Comparison of ENCODE assay signal across 26 mouse cellular contexts in the genomic region with DNA sequence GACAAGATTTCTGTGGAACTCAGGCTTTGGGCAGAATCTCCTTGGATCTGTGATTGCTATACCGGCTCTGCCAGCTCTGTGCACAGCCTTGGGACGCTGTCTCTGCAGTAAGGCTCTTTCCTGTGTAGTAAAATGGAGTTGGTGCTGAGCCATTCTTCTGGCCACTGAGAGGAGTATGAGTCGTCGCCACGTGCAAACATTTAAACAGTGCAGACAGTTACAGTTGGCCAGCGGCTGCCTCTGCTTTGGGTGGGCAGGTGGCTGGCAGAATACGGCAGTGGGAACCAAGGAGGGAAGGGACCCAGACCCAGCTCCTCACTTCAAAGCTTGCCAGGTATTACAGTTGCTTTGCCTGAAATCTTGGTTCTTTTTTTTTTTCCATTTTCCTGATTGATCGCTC. TPM values are rescaled to one million over a fixed set of nuclear protein-coding genes. Genes with fewer than 3 reads are reported as not detected.
DNase-seq lines count a peak whose midpoint lies in the region; ATAC-seq and TF ChIP-seq lines count a peak whose summit lies in the region.
"Had no signal": no experiment of that assay in that cellular context is flagged by ENCODE, and none has a peak within 500 bp of the region (broad histone marks: within the 10 kb centered on the region; RNA-seq: fewer than 3 reads in every experiment).

No protein-coding gene starts in this region.

- no peaks in the 10 kb centered on the region for H3K9me3 ChIP-seq in hindbrain, embryonic 10.5 days
- no peaks in the 10 kb centered on the region for H3K9me3 ChIP-seq in hindbrain, embryonic 16.5 days (ENCODE audit: control insufficient read depth, low read length)
- H3K9me3 ChIP-seq in liver, embryonic 12.5 days (replicated peaks): no peaks in the 10 kb centered on the region
- H3K9me3 ChIP-seq in liver, embryonic 11.5 days (ENCODE audit: control insufficient read depth, low read length): no peaks in the 10 kb centered on the region
- peaks cover under 1% of the 10 kb centered on the region; the same call in 1 of the 2 replicates for H3K9me3 ChIP-seq in E14TG2a.4 (ENCODE audit: low read length)
- H3K9me3 ChIP-seq in hindbrain, postnatal 0 days (ENCODE audit: low read length): no peaks in the 10 kb centered on the region
- H3K9me3 ChIP-seq: forebrain, embryonic 15.5 days; stomach, embryonic 15.5 days had no signal

- no peak overlapping the region; the same call in 1 of the 2 replicates for H3K4me3 ChIP-seq in hindbrain, embryonic 10.5 days
- H3K4me3 ChIP-seq in hindbrain, embryonic 16.5 days (ENCODE audit: low read length): no peak overlapping the region
- no peak overlapping the region for H3K4me3 ChIP-seq in liver, embryonic 12.5 days
- no peak overlapping the region for H3K4me3 ChIP-seq in liver, embryonic 11.5 days (ENCODE audit: low read depth, low read length)
- peak overlapping the region; percentile 41 for H3K4me3 ChIP-seq in E14TG2a.4 (replicated peaks; ENCODE audit: low read length)
- H3K4me3 ChIP-seq in hindbrain, postnatal 0 days (ENCODE audit: low read length): no peak overlapping the region

- no peak for DNase-seq in hindbrain, embryonic 10.5 days (ENCODE audit: low spot score)
- DNase-seq in liver, embryonic 11.5 days (ENCODE audit: low spot score): no peak
- no peak for DNase-seq in hindbrain, postnatal 0 days (ENCODE audit: low spot score)
- no peak for DNase-seq in spleen, postnatal 36 days (ENCODE audit: low spot score in 2 of 2)
- DNase-seq: cerebellum, adult 8-10 months; heart, postnatal 14 days; kidney, adult 9 months; lung, adult 18-20 months; lung, postnatal 36 days; thymus, adult 18-20 months; thymus, postnatal 4 days had no signal

- peak overlapping the region; percentile 85; the same call in 1 of the 2 replicates for H3K27ac ChIP-seq in hindbrain, embryonic 10.5 days
- no peak overlapping the region for H3K27ac ChIP-seq in hindbrain, embryonic 16.5 days (ENCODE audit: low read depth, low read length)
- no peak overlapping the region for H3K27ac ChIP-seq in liver, embryonic 12.5 days
- H3K27ac ChIP-seq in liver, embryonic 11.5 days (ENCODE audit: low read depth, low read length): no peak overlapping the region
- no peak overlapping the region for H3K27ac ChIP-seq in hindbrain, postnatal 0 days
- H3K27ac ChIP-seq: stomach, embryonic 15.5 days had no signal

- H3K27me3 ChIP-seq in hindbrain, embryonic 10.5 days (ENCODE audit: insufficient read depth, poor library complexity, severe bottlenecking): 0 out of 2 replicates have a peak, but pooled peaks cover 3% of the 10 kb centered on the region
- no peaks in the 10 kb centered on the region for H3K27me3 ChIP-seq in hindbrain, embryonic 16.5 days (replicated peaks; ENCODE audit: control insufficient read depth, insufficient read depth, low read length)
- H3K27me3 ChIP-seq in liver, embryonic 12.5 days (replicated peaks): no peaks in the 10 kb centered on the region
- H3K27me3 ChIP-seq in liver, embryonic 11.5 days (replicated peaks; ENCODE audit: control insufficient read depth, insufficient read depth, low read length): no peaks in the 10 kb centered on the region
- no peaks in the 10 kb centered on the region for H3K27me3 ChIP-seq in E14TG2a.4 (ENCODE audit: insufficient read depth, low read length)
- H3K27me3 ChIP-seq in hindbrain, postnatal 0 days (ENCODE audit: insufficient read depth, low read length): no peaks in the 10 kb centered on the region
- H3K27me3 ChIP-seq: forebrain, embryonic 15.5 days; stomach, embryonic 15.5 days had no signal

- 92% methylated on average over 8 of the region's 8 CpGs for WGBS in hindbrain, embryonic 10.5 days
- 82% methylated on average over 8 of the region's 8 CpGs for WGBS in hindbrain, embryonic 16.5 days
- WGBS in liver, embryonic 12.5 days (ENCODE audit: insufficient replicate concordance): 88% methylated on average over 8 of the region's 8 CpGs
- WGBS in liver, embryonic 11.5 days: 91% methylated on average over 8 of the region's 8 CpGs
- WGBS in hindbrain, postnatal 0 days: 77% methylated on average over 8 of the region's 8 CpGs

- no peak overlapping the region for H3K9ac ChIP-seq in hindbrain, embryonic 16.5 days (ENCODE audit: low read depth, low read length)
- no peak overlapping the region for H3K9ac ChIP-seq in liver, embryonic 12.5 days
- H3K9ac ChIP-seq in liver, embryonic 11.5 days (ENCODE audit: low read depth, low read length): no peak overlapping the region
- H3K9ac ChIP-seq in hindbrain, postnatal 0 days (replicated peaks; ENCODE audit: low read length): no peak overlapping the region
- H3K9ac ChIP-seq: stomach, embryonic 15.5 days had no signal

- no peak for TF ChIP-seq CTCF in E14TG2a.4 (conservative IDR thresholded peaks at IDR 0.05; ENCODE audit: low read length)
- no peak for TF ChIP-seq CTCF in hindbrain, postnatal 0 days (IDR thresholded peaks at IDR 0.05; ENCODE audit: low read depth)

- peaks cover 57% of the 10 kb centered on the region for H3K4me1 ChIP-seq in hindbrain, embryonic 10.5 days (replicated peaks)
- peaks cover 12% of the 10 kb centered on the region for H3K4me1 ChIP-seq in hindbrain, embryonic 16.5 days (ENCODE audit: control insufficient read depth, insufficient read depth, low read depth, low read length)
- peaks cover 48% of the 10 kb centered on the region for H3K4me1 ChIP-seq in liver, embryonic 12.5 days
- peaks cover 26% of the 10 kb centered on the region for H3K4me1 ChIP-seq in liver, embryonic 11.5 days (replicated peaks; ENCODE audit: control insufficient read depth, insufficient read depth, low read length)
- H3K4me1 ChIP-seq in E14TG2a.4 (replicated peaks; ENCODE audit: low read depth, low read length): peaks cover 91% of the 10 kb centered on the region
- H3K4me1 ChIP-seq in hindbrain, postnatal 0 days (ENCODE audit: insufficient read depth, low read length): peaks cover 12% of the 10 kb centered on the region

- no peak for ATAC-seq in hindbrain, embryonic 16.5 days
- ATAC-seq in liver, embryonic 12.5 days: no peak
- no peak for ATAC-seq in liver, embryonic 11.5 days (replicated peaks; ENCODE audit: low FRiP score)
- no peak for ATAC-seq in hindbrain, postnatal 0 days
- ATAC-seq: inflammation-experienced regulatory T-cells, adult 6 months had no signal

- H3K4me2 ChIP-seq in hindbrain, embryonic 16.5 days (ENCODE audit: low read length): no peak overlapping the region; the same call in 1 of the 2 replicates
- 0 out of 2 replicates have a peak overlapping the region, but pooled peaks have one; percentile 52 for H3K4me2 ChIP-seq in liver, embryonic 12.5 days
- no peak overlapping the region for H3K4me2 ChIP-seq in liver, embryonic 11.5 days
- 0 out of 2 replicates have a peak overlapping the region, but pooled peaks have one; percentile 57 for H3K4me2 ChIP-seq in hindbrain, postnatal 0 days (ENCODE audit: low read depth, low read length)

- peaks cover 70% of the 10 kb centered on the region for H3K36me3 ChIP-seq in hindbrain, embryonic 10.5 days
- peaks cover 44% of the 10 kb centered on the region for H3K36me3 ChIP-seq in hindbrain, embryonic 16.5 days (ENCODE audit: control insufficient read depth, insufficient read depth, low read length)
- peaks cover 97% of the 10 kb centered on the region for H3K36me3 ChIP-seq in liver, embryonic 12.5 days
- peaks cover 24% of the 10 kb centered on the region for H3K36me3 ChIP-seq in liver, embryonic 11.5 days (ENCODE audit: control insufficient read depth, insufficient read depth, low read length)
- H3K36me3 ChIP-seq in E14TG2a.4 (ENCODE audit: insufficient read depth, low read length): peaks cover 43% of the 10 kb centered on the region
- peaks cover 61% of the 10 kb centered on the region for H3K36me3 ChIP-seq in hindbrain, postnatal 0 days (ENCODE audit: insufficient read depth, low read length)

RNA-seq across cellular contexts. Expression of gene Git2, which starts 21.9 kb away (rescaled TPM):
- polyA plus RNA-seq in hindbrain, embryonic 10.5 days (2016; fragmentation: Nextera tagmentation; extraction: Ambion mirVana): 39.3 and 39.7 TPM in 2 replicates
- polyA plus RNA-seq in hindbrain, embryonic 16.5 days (2015; fragmentation: Nextera tagmentation; extraction: Ambion mirVana): 40.6 and 50.2 TPM in 2 replicates
- polyA plus RNA-seq in liver, embryonic 12.5 days (2016; fragmentation: Nextera tagmentation; extraction: Ambion mirVana): 28.1 and 28.3 TPM in 2 replicates
- polyA plus RNA-seq in liver, embryonic 11.5 days (2014; fragmentation: Nextera tagmentation; extraction: Ambion mirVana): 37.5 and 46.1 TPM in 2 replicates
- 41.2 and 43.5 TPM in 2 replicates for total RNA-seq in hindbrain, postnatal 0 days (2014; rRNA removed)
- 34.4 and 36.4 TPM in 2 replicates for polyA plus RNA-seq in hindbrain, postnatal 0 days (2015; fragmentation: Nextera tagmentation; extraction: Ambion mirVana)

RNA-seq across cellular contexts. Expression of gene Ankrd13a, which starts 22.8 kb away (rescaled TPM):
- polyA plus RNA-seq in hindbrain, embryonic 10.5 days (2016; fragmentation: Nextera tagmentation; extraction: Ambion mirVana): 59.7 and 74.1 TPM in 2 replicates
- polyA plus RNA-seq in hindbrain, embryonic 16.5 days (2015; fragmentation: Nextera tagmentation; extraction: Ambion mirVana): 11.9 and 27.7 TPM in 2 replicates
- 85.2 and 87.5 TPM in 2 replicates for polyA plus RNA-seq in liver, embryonic 12.5 days (2016; fragmentation: Nextera tagmentation; extraction: Ambion mirVana)
- polyA plus RNA-seq in liver, embryonic 11.5 days (2014; fragmentation: Nextera tagmentation; extraction: Ambion mirVana): 81.2 and 96.5 TPM in 2 replicates
- total RNA-seq in hindbrain, postnatal 0 days (2014; rRNA removed): 44.7 and 55.1 TPM in 2 replicates
- 30.7 and 31.4 TPM in 2 replicates for polyA plus RNA-seq in hindbrain, postnatal 0 days (2015; fragmentation: Nextera tagmentation; extraction: Ambion mirVana)

RNA-seq across cellular contexts. Expression of gene 1500011B03Rik, which starts 26.0 kb away (rescaled TPM):
- polyA plus RNA-seq in hindbrain, embryonic 10.5 days (2016; fragmentation: Nextera tagmentation; extraction: Ambion mirVana): 126 and 159 TPM in 2 replicates
- polyA plus RNA-seq in hindbrain, embryonic 16.5 days (2015; fragmentation: Nextera tagmentation; extraction: Ambion mirVana): 285 and 306 TPM in 2 replicates
- 37.4 and 41.8 TPM in 2 replicates for polyA plus RNA-seq in liver, embryonic 12.5 days (2016; fragmentation: Nextera tagmentation; extraction: Ambion mirVana)
- 70.3 and 75.6 TPM in 2 replicates for polyA plus RNA-seq in liver, embryonic 11.5 days (2014; fragmentation: Nextera tagmentation; extraction: Ambion mirVana)
- total RNA-seq in hindbrain, postnatal 0 days (2014; rRNA removed): 250 and 316 TPM in 2 replicates
- polyA plus RNA-seq in hindbrain, postnatal 0 days (2015; fragmentation: Nextera tagmentation; extraction: Ambion mirVana): 354 and 366 TPM in 2 replicates

RNA-seq across cellular contexts. Expression of gene 4930519G04Rik, which starts 56.2 kb away (rescaled TPM):
- not detected in 2 replicates for polyA plus RNA-seq in hindbrain, embryonic 10.5 days (2016; fragmentation: Nextera tagmentation; extraction: Ambion mirVana)
- not detected in 2 replicates for polyA plus RNA-seq in hindbrain, embryonic 16.5 days (2015; fragmentation: Nextera tagmentation; extraction: Ambion mirVana)
- not detected in 2 replicates for polyA plus RNA-seq in liver, embryonic 12.5 days (2016; fragmentation: Nextera tagmentation; extraction: Ambion mirVana)
- not detected in 2 replicates for polyA plus RNA-seq in liver, embryonic 11.5 days (2014; fragmentation: Nextera tagmentation; extraction: Ambion mirVana)
- total RNA-seq in hindbrain, postnatal 0 days (2014; rRNA removed): not detected in 2 replicates
- not detected in 2 replicates for polyA plus RNA-seq in hindbrain, postnatal 0 days (2015; fragmentation: Nextera tagmentation; extraction: Ambion mirVana)
- total RNA-seq: adrenal gland, adult 2 months; gastrocnemius, adult 18-20 months; gastrocnemius, postnatal 4 days; heart, postnatal 14 days; layer of hippocampus, postnatal 14 days; left cerebral cortex, postnatal 10 days; megakaryocyte-erythroid progenitor cell, adult 5-6 weeks had no signal
- polyA plus RNA-seq: adrenal gland, adult 2 months; C2C12; forebrain, embryonic 15.5 days; heart, embryonic 11.5 days; inflammation-experienced regulatory T-cells, adult 6 months; large intestine, adult 2 months; stomach, embryonic 15.5 days had no signal

Comparison
In these comparisons a context has a peak if more than half of its experiments do, and no peak if none do; other contexts are left out.
1. H3K4me2 ChIP-seq: peak in liver, embryonic 12.5 days (single experiment) and hindbrain, postnatal 0 days (single experiment); none in hindbrain, embryonic 16.5 days (single experiment) and liver, embryonic 11.5 days (single experiment).